Mouse (Mus musculus): ENCODE data around the gene Rnf135. TPM values are rescaled to one million over a fixed set of nuclear protein-coding genes. Genes with fewer than 3 reads are reported as not detected.
A peak's percentile ranks its signal among the peaks of the same experiment; 100 is the strongest.
"Not testable (repeated sequence)": the region's sequence is repeated elsewhere in the genome, so short reads cannot be mapped to it uniquely, and the experiment has no call there.

Gene Rnf135
- total RNA-seq, 2 experiments from 2014 or later: 4.8 to 7.9 TPM

DNA sequence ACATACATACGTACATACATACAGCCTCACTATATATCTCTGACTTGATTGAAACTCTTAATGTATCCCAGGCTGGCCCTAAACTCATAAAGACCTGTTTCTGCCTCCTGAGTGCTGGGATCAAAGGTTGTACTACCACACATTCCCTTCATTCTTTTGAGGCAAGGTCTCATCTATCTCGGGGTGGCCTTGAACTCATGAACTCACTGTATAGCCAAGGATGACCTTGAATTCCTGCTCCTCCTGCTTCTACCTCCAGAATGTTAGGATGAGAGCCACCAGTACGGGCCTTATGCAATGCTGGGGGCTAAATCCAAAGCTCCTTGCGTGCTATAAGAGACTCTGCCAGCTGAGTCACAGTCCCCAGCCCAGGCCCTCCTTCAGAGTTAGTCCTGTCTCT is 22.6 kb upstream of the Rnf135 start:
- no peak for ATAC-seq (replicated peaks; ENCODE audit: poor library complexity)

DNA sequence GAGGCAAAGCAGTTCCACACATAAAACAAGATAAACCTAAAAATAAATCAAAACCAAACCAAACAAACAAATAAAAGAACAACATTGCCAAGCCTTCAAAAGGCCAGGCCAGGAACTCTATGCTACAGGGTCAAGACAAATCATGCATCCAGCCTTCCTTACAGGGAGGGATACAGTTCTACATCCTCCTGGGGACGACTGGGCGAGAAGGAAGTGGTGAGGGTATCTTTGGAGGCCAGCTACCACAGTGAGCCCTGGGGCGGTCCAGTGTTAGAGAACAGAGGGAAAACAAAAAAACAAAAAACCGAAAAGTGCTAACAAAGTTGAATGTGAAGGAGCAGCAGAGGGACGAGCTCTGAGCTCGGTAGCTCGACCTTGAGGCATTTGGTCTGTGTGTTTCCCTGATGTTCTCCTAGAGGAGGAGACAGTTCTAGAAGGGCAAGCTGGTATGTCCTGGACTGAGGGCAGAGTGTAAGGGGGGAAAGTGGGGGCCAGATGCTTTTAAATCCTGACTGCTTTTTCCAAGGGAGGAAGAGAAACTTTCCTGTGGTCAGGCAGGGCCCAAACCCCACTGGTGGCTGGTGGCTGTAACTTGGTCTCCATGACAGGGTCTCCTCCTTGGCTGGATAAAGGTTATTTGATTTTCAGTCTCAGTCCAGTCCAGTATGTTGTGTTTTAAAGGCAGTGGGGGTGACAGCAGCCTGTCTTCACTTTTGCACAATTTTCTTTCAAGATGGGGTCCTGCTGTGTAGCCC is 20.1 kb upstream of the Rnf135 start:
- peak; percentile 34; the same call in 1 of the 2 replicates for ATAC-seq (replicated peaks; ENCODE audit: poor library complexity)

DNA sequence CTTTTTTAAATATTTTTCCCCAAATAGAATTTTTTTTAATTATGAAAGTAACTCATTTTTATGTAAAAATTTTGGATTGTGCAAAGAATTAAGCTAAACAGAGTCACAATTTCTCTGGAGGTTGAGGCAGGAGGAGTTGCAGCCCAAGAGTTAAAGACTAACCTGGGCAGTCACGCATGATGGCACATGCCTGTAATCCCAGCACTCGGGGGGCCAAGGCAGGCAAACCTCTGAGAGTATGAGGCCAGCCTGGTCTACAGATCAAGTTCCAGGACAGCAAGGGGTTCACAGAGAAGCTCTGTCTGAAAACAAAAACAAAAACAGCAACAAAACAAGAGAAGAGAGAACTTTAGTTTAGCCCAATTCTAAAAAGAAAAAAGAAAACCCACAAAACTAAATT is 19.4 kb upstream of the Rnf135 start:
- ATAC-seq (replicated peaks; ENCODE audit: poor library complexity): no peak

DNA sequence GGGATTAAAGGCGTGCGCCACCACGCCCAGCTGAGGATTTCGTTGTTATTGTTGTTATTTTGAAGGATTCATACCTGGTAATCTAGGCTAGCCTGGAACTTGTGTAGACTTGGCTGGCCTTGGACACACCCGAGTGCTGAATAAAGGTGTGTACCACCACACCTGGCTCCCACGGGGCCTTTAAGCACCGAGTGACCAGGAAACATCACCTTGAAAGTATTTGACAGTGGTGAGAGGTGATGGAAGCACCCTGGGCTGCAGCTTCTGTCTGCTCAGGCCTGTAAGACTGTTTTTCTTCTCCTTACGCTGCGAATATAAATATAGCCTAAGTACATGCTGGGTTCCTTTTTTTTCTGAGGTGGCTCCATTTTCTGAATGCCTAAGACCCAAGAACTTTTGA is 15.5 kb upstream of the Rnf135 start:
- no peak for ATAC-seq (replicated peaks; ENCODE audit: poor library complexity)

DNA sequence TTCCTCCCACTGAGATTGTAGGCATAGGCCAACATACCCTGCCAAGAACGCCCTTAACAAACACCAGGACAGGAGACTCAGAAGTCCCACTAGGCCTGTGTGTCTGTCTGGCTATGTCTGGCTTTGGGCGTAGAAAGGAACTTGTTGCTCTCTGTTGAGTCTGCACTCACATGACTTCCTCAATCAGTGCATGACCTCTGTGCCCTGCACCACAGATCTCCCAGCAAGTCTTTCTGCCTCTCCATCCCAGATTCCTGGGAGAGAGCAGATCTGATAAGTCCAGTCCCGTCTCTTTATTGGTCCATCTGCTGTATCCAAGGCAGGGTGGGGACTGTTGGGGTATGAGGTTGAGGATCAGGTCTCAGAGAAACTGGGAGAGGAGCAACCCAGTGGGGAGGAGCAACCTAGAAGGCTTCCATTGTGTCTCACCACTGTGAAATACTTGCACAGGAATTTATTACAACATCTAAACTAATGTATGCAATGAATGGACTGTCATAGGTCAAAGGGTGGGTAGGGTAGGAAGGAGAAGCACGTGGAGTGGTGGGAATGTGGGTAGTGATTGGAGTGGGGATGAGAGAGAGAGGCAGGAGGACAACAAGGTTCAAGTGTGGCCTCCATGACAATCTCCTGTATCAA is 14.9 kb upstream of the Rnf135 start:
- 0 out of 2 replicates have a peak, but pooled peaks have one; percentile 23 for ATAC-seq (replicated peaks; ENCODE audit: poor library complexity)

DNA sequence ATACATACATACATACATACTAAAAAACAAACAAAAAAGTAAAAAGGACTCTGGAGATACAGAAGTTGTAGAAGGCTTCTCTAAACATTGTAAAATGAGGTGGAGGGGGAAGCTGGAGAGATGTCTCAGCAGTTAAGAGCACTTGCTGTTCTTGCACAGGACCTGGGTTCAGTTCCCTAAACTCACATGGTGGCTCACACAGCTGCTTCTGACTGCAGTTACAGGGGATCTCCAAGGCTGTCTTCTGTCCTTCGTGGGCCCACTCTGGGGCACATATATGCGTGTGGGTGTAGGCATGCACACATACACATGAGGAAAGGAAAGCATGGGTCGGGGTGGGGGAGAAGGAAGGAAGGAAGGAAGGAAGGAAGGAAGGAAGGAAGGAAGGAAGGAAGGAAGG is 14.0 kb upstream of the Rnf135 start:
- ATAC-seq (replicated peaks; ENCODE audit: poor library complexity): no peak

DNA sequence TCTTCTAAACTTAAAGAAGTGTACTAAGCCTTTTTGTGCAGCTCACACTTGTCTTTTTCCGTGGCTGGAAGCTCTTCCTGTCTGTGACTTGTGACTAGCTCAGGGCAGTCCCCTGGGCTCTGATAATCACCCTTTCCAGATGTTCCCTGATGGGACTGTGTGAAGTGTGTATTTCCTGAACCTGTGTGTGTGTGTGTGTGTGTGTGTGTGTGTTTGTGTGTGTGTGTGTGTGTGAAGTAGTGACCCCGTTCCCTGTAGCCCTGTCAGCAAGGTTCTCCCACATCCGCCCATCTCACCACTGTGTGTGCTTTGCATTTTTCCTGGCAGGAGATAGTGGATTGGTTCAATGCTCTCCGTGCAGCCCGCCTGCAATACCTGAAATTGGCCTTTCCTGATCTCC is 13.3 kb upstream of the Rnf135 start:
- ATAC-seq (replicated peaks; ENCODE audit: poor library complexity): no peak

DNA sequence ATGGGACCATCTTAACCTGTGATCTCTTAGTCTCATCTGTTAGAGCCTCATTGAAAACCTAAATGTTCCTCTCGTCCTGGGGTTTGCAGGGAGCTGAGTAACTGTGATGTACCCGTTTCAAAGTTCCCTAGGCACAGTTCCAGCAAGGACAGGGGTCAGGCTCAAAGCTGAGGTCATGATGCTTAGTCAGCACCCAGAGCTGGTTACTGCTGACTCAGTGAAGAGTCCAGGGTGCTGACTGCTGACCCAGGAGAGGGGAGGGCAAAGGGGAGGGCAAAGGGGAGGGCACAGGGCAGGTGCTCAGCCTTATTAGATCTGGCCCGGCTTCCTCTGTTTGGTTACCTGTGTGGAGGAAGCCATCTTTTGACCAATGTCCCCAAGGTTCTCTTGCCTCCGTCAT is 11.8 kb upstream of the Rnf135 start:
- ATAC-seq (replicated peaks; ENCODE audit: poor library complexity): no peak

DNA sequence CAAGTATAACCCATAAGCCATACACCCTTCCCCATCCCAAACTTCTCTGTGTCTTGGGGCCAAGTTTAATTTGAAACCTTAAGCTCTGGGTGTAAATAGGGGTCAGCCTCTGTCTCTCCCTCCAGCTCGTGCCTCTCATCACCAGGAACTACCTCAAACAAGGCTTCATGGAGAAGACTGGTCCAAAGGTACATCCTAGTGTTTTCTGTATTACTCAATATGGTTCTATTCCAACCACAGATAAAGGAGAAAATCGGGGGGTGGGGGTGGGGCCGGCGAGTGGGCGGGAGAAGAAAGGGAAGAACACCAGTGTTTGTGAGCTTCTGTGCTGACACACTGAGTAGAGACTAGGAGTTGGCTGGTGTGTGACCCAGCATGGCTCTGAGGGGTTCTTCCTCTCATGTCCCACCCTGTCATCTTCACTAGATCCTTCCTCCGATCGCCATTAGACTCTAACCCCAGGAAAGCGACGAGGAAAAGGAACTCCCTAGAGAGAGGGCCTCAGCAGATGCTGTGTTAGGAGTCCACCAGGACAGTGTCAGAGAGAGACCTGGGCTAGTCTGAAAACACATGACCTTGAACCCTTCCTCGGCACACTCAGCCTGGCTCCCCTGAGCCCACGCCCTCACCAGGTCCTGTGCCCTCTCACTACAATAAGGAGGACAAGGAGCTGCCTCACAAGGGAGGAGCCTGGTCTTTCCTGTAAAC is 9.5 kb upstream of the Rnf135 start:
- no peak for ATAC-seq (replicated peaks; ENCODE audit: poor library complexity)

DNA sequence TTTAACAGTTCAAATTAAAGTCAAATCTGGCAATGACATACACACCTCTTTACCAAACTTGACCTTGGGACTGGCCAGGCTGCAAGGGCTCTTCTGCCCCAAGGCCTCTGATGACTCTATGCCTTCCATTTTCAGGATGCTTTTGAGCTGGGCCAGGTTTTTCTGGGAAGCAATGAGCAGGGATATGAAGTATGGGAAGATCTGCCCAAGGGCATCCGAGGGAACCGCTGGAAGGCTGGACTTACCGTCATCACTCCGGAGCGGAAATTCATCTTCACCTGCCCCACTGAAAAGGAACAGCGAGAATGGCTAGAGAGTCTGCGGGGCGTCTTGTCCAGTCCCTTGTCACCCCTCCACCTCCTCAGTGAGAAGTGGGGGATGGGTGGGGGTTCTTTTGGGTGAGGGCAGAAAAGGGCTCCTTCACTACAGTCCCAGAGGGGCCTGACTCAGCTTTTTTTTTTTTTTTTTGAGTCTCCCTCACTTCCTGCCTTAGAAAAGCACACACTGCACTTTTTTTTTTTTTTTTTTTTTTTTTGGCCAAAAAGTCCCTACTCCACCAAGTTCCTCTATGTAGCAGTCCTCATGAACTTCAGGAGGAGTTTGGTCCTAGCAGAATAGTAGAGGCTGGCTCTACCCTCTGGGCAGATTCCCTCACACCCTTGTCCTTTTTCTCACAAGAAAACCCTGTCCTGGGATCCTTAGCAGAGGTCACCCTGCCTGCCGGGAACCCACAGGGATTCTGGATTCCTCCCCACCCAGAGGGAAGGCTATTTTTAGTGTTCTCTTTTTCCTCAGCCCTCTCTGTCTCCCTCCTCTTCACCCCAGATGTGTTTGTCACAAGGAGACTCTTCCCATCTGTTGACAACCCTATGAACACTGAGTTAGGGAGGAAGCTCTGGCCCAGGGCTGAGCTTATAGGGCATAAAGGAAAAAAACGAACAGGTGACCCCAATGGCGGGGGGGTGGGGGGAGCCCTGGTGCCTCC is 6.4 kb upstream of the Rnf135 start:
- peak; percentile 37 for ATAC-seq (replicated peaks; ENCODE audit: poor library complexity)

DNA sequence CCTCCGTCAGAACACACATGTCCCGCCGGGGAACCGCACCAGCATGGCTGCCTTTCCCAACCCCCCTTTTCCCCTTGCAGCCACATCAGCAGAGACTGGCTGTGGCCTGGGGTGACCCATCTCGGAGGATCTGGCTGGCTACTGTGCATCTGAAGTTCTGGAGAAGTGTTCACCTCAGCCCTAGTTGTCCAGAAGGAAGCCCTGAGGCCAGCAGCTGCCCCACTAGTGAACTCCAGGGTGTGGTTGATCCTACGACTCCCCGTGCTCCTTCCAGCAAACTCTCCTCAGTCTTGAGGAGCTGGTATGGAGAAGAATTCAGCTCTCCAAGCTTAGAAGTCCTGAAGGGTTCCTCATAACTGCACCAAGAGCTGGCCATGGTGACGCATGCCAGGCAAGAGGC is 5.3 kb upstream of the Rnf135 start:
- ATAC-seq (replicated peaks; ENCODE audit: poor library complexity): no peak

DNA sequence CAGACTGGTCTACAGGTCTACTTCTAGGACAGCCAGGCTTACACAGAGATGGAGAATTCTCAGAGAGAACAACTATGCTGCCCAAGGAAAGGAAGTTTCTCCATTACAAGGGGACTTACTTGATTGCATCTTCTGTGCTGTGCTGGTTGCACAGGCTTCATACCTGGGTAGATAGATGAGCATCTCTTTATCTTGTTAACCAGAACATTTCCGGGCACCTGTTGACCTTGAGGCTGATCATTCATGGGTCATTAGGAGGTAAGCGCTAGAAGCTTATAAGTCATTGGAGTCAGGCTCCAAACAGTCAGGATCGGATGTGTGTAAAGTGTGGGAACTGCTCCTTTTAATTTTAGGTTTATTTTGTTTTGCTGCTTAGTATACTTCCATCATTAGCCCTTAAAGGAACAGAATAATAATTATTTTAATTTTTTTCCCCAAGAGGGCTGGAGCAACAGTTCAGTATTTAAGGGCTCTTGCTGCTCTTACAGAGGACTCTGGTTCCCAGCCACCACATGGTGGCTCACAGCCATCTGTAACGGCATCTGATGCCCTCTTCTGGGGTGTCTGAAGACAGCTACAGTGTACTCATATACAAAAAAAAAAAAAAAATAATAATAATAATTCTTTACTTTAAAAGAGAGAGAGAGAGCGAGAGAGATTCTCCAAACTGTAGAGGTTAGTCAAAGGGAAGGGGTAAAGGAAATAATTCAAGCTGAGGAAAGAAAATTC is 2.5 kb upstream of the Rnf135 start:
- ATAC-seq (replicated peaks; ENCODE audit: poor library complexity): no peak

DNA sequence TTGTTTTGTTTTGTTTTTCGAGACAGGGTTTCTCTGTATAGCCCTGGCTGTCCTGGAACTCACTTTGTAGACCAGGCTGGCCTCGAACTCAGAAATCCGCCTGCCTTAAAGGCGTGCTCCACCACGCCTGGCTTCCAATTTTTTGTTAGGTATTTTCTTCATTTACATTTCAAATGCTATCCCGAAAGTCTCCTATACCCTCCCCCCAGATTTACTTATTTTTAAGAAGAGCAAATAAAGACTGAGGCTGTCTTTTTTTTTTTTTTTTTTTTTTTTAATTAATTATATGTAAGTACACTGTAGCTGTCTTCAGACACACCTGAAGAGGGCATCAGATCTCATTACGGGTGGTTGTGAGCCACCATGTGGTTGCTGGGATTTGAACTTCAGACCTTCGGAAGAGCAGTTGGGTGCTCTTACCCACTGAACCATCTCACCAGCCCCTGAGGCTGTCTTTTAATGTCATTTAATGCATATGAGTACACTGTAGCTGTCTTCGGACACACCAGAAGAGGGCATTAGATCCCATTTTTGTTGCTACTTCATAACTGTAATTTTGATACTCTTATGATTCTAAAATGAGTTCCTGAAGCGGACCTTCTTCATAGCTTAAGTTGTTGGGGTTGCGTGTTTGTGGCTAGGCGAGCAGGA is 472 bp upstream of the Rnf135 start:
- peak; percentile 51 for ATAC-seq (replicated peaks; ENCODE audit: poor library complexity)

DNA sequence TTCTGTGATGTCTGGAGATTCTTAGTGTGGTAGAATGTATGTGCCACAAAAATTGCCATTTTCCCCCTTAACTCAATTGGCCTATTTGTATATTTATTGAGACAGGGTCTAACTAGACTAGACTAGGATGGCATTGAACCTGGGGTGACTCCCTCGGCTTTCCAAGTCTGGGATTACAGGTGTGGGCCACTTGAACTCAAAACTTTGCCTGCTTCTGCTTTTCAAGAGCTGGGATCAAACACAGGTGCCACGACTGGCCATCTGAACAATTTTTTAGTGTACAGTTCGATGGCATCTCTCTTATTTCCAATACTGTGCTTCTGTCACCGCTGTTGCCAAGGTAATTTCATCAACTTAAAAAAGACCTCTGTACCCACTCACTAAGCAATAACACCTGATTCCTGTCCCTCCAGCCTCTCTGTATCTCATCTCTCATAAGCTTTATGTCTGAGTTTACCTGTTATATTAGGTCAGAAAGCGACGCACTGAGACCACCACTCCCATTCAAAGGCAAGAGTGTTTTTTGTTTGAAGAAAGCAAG is 950 bp downstream of the Rnf135 start:
- ATAC-seq (replicated peaks; ENCODE audit: poor library complexity): no peak

DNA sequence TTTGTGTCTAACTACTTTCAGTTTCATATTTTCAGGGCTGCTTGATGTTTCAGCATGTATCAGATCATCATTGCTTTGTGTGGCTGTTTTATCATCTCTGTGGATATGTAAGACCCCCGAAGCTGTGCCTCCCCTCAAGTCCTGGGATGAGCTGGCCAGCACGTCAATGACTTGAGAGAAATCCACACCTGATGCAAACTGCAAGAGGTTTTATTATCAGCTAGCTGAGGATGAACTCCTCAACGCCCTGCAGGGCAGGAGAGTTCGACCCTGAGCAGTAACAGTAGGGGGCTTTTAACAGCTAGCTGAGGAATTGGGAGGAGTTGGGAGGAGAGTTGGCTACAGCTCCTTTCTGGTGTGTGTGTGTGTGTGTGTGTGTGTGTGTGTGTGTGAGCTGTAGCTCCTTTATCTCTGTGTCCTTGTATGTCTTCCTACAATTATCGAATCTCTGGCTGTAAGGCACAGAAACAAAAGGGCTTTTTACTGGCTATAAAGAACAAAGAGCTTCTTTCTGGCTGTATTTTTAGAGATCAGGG is 1.9 kb downstream of the Rnf135 start:
- ATAC-seq (replicated peaks; ENCODE audit: poor library complexity): not testable (repeated sequence)

DNA sequence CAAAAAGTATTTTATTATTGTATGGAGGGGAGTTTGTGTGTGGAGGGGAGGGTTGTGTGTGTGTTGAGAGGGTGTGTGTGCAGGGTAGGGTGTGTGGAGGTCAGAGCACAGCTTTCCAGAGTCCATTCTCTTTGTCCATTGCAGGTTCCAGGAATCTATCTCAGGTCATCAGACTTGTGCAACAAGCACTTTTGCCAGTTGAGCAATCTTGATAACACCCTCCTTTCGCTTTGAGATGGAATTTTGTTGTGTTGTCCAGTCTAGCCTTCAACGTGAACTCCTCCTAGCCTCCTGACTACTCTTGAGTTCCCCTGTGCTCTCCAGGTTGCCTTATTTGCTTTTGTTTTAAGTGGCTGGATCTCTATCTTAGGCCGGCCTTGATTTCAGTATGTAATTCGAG is 6.6 kb downstream of the Rnf135 start:
- no peak for ATAC-seq (replicated peaks; ENCODE audit: poor library complexity)

DNA sequence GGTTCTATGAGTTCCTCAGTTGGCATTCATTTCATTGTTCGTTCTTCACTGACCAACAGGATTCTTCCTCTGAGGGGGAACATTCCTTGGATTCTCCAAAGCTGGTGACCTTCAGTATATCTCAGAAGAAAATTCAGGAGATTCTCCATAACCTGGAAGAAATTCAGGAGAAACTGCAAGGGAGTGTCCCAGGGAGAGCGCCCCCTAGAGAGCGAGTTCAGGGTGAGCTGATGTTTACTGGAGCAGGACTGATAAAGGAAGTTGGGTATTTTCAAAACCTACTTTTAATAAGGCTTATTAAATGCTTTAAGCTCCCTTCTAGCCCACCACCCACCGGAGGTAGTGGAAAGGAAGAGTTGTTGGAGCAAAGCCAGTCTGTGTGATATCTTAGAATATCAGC is 10.2 kb downstream of the Rnf135 start:
- ATAC-seq (replicated peaks; ENCODE audit: poor library complexity): no peak

DNA sequence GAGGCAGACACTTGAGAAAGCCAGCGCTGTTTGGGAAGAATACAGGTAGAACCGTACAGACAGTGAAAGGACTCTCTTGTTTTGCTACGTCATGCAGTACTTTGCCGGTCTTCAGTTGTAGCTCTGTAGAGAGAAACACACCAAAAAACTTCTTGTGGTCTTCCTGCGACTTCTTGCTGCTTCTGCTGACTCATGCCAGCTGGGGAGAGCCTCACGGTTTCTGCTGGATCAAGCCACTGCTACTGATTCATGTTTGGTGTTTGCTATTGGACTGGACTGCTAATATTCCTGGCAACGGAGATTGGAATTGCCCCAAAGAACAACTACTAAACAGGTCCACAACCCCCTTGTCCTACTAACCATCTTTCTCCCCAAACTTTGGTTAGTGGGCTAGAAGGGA is 12.7 kb downstream of the Rnf135 start:
- no peak for ATAC-seq (replicated peaks; ENCODE audit: poor library complexity)

DNA sequence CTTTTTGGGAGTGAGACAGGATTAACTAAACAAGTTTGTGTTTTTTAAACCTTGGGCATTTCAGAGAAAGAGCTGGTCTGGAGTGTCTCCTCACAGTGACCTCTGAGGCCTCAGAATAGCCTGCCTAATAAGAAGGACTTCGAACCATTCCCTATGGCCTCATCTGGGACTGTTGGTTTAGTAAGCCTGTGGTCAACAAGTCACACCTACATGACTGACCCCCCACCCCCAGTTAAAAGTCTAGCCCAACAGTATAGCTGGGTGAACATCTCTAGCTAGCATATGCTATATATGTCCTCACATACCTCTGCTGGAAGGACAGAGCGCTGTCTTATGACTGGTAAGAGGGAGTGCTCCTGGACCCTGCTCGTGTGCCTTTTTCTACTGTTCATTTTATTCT is 15.7 kb downstream of the Rnf135 start:
- no peak for ATAC-seq (replicated peaks; ENCODE audit: poor library complexity)

Data from megakaryocyte progenitor cell, adult 5-6 weeks (primary cell).